Mouse (Mus musculus) midbrain, embryonic 10.5 days (tissue): ENCODE results near the gene Dync1i1. TPM values are rescaled to one million over a fixed set of nuclear protein-coding genes. Genes with fewer than 3 reads are reported as not detected.
A peak's percentile ranks its signal among the peaks of the same experiment; 100 is the strongest.

Source experiments
- DNase-seq: peaks from one replicate; pipeline ENCODE4 v3.0.0-alpha.2; 2017; ENCODE audit warnings: low spot score
- H3K27ac ChIP-seq: fragments of 300-500 bp; sonication (generic); replicated peaks from 2 replicates; pipeline ENCODE4 v1.5.1; 2016; ENCODE audit warnings: mild to moderate bottlenecking
- H3K27me3 ChIP-seq: fragments of 300-500 bp; sonication (generic); 2 replicates; pipeline ENCODE4 v1.6.1; 2016; ENCODE audit warnings: low read depth, mild to moderate bottlenecking; ENCODE audit not compliant: poor library complexity, severe bottlenecking
- H3K36me3 ChIP-seq: fragments of 300-500 bp; sonication (generic); 2 replicates; pipeline ENCODE4 v1.6.1; 2016; ENCODE audit warnings: mild to moderate bottlenecking, moderate library complexity
- H3K4me1 ChIP-seq: fragments of 300-500 bp; sonication (generic); 2 replicates; pipeline ENCODE4 v1.6.1; 2016
- H3K4me3 ChIP-seq: fragments of 300-500 bp; sonication (generic); 2 replicates; pipeline ENCODE4 v1.5.1; 2016; ENCODE audit warnings: mild to moderate bottlenecking, moderate library complexity
- H3K9me3 ChIP-seq: fragments of 300-500 bp; sonication (generic); replicated peaks from 2 replicates; pipeline ENCODE4 v1.6.1; 2016; ENCODE audit warnings: mild to moderate bottlenecking
- WGBS: fragments of 180-500 bp; shearing (Covaris S2); methylation state at CpG from one replicate; pipeline ENCODE4 v1.1.7; 2016; 5-methylcytosine and 5-hydroxymethylcytosine counted together
- polyA plus RNA-seq: library from polyadenylated mRNA; unstranded; fragments of >200 nt; fragmentation: Nextera tagmentation; extraction: Ambion mirVana; gene quantifications from 2 replicates; pipeline ENCODE4 v1.2.1, GENCODE M21; 2016

The Dync1i1 gene
- polyA plus RNA-seq, 1 experiment from 2014 or later, result 1.5 TPM

DNA sequence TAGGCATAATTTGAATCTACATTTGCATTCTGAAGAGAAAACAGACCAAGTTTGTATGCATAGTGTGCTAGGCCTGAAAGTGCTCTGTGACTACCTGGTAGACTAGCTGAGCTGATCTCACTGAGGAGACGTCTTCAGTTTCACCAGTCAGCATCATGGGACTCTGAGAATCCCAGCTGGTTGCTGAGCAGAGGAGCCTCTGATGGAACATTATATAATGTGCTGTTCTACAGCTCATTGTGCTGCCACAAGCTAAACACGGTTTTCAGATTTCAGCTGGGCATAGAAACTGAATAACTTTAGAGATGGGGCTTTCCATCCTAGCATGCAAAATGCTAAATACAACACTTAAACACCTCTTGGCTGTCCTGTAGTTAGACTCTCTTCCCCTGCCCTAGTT lies 285.9 kb downstream of the Dync1i1 start:
- Histone ChIP-seq H3K36me3 (no peaks in the 10 kb centered on the region), H3K27ac (no peak overlapping the region), H3K4me3 (no peak overlapping the region), H3K27me3 (peaks cover 9% of the 10 kb centered on the region), H3K9me3 (no peaks in the 10 kb centered on the region), H3K4me1 (peaks cover 1% of the 10 kb centered on the region)
- no peak for DNase-seq
- WGBS, result 84% methylated on average over 2 of the region's 2 CpGs

DNA sequence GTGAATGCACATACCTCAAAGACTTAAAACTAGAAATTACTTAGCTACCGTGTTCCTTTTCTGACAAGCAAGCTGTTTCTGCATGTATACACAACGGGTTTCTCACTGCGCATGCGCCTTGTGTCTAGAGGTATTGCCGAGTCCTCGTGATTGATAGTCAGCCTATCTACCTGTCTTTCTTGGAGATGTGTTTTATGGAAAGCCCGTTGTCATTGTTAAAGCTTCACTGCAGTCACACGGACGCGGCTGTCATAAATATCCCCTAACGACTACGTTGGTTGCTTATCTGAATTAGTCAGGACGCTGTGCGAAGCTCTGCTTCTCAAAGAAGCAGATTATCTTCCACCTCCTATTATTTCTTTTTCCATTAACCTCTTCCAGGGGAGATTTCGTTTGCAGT lies 290.2 kb downstream of the Dync1i1 start:
- H3K9me3 ChIP-seq, result no peaks in the 10 kb centered on the region
- 88% methylated on average over 15 of the region's 15 CpGs for WGBS
- H3K27ac ChIP-seq, result no peak overlapping the region
- DNase-seq, result no peak
- no peak overlapping the region for H3K4me3 ChIP-seq
- H3K27me3 ChIP-seq, result no peaks in the 10 kb centered on the region
- H3K36me3 ChIP-seq, result no peaks in the 10 kb centered on the region
- H3K4me1 ChIP-seq, result no peaks in the 10 kb centered on the region

DNA sequence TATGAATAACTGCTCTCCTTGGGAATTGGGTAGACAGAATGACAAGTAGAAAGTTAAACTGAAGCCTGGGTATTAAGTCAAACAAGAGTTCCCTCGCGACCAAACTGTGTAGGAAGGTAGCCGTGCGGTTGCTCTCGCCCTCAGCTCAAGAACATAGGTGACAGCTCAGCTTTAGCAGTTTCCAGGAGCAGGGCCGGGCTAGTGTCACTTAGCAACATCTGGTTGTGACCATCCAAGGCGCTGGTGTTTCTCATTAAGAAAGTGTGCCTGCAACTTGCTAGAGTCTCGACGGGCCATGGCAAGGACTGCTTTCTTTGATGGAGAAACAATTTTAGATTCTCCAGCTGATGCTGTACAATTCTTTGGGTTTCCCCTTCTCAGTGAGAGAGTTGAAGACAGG lies 291.5 kb downstream of the Dync1i1 start:
- Histone ChIP-seq H3K27ac (no peak overlapping the region), H3K9me3 (no peaks in the 10 kb centered on the region), H3K36me3 (no peaks in the 10 kb centered on the region), H3K4me1 (no peaks in the 10 kb centered on the region), H3K4me3 (no peak overlapping the region), H3K27me3 (no peaks in the 10 kb centered on the region)
- no peak for DNase-seq
- WGBS, result 57% methylated on average over 9 of the region's 9 CpGs

DNA sequence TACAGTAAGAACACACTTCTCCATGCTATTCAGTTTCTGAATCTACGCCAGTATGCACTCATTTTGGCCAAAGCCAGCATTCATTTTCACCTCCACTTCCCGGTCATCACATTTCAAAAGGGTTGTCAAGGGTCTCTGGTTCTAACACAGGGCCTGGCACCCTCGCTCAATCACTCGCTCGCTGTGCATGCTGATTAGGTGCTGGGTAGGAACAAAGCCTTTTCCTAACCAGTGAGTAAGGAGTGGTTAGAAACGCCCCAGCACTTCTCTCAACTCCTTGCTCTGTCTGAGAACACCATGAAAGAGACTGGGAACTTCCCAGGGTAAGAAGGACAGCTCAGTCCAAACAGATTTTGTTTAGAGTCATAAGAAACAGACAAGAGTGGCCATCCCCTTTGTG lies 298.5 kb downstream of the Dync1i1 start:
- H3K36me3 ChIP-seq, result no peaks in the 10 kb centered on the region
- H3K4me3 ChIP-seq, result no peak overlapping the region
- H3K4me1 ChIP-seq, result no peaks in the 10 kb centered on the region
- WGBS, result 39% methylated on average over 6 of the region's 6 CpGs
- H3K27me3 ChIP-seq, result no peaks in the 10 kb centered on the region
- H3K9me3 ChIP-seq, result no peaks in the 10 kb centered on the region
- no peak overlapping the region for H3K27ac ChIP-seq
- DNase-seq, result no peak

DNA sequence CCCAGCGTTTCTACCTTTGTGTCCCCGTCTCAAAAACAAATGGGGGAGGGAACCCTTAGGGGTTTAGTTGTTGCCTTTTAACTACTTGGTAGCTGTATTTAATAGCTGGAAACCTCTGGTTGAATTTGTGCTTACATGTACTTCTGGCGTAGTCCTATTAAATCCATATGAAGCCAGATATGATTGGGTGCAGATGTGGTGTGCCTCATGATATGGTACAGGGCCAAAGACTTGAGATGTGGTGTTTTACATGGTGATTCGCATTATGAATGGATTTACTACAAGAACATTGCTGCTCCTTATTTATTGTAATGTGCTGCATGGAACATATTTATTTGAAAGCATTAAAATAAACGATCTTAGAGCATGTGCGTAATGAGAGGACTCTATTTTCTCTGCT lies 302.2 kb downstream of the Dync1i1 start:
- DNase-seq, result no peak
- 90% methylated on average over 6 of the region's 6 CpGs for WGBS
- Histone ChIP-seq H3K27ac (no peak overlapping the region), H3K4me1 (no peaks in the 10 kb centered on the region), H3K36me3 (no peaks in the 10 kb centered on the region), H3K9me3 (no peaks in the 10 kb centered on the region), H3K4me3 (no peak overlapping the region), H3K27me3 (no peaks in the 10 kb centered on the region)

DNA sequence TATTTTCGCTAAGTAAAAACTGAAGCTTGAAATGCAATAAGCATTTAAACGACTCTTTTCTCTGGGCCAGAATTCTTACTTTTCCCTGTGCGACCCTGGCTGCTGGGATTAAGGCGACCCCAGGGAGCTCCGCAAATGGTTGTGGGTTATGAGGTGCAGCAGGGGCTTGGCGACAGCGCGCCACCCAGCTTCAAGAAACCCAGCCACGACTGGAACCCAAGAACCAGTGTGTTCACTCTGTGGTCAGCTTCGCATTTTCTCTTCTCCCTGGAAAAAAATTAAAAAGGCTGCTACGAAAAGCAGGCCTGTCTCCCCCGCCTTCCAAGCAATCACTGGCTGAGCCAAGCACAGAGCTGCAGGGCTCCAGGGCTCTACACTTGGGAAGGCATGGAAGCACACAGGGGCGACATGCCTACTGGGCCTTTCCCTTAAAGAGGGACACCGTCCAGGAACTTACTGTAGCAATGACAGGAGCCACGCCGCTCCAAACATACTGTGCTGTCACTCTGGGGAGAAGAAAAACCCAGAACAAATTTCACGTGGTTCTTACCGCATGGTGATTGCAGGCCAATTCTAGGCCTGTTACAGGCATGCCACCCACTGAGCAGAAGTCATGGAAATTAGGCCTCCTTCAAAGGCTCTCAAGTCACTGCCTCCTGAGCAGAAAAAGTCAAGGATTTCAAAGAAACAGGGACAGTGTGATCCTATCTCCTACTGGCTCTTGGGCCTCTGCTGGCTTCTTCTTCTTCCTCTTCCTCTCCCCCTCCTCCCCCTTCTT lies 313.5 kb downstream of the Dync1i1 start:
- DNase-seq, result peak; percentile 19
- Histone ChIP-seq H3K9me3 (no peaks in the 10 kb centered on the region), H3K36me3 (no peaks in the 10 kb centered on the region), H3K4me3 (no peak overlapping the region), H3K27ac (0 out of 2 replicates have a peak overlapping the region, but pooled peaks have one; percentile 50), H3K27me3 (no peaks in the 10 kb centered on the region), H3K4me1 (peaks cover 24% of the 10 kb centered on the region)
- WGBS, result 31% methylated on average over 18 of the region's 18 CpGs

DNA sequence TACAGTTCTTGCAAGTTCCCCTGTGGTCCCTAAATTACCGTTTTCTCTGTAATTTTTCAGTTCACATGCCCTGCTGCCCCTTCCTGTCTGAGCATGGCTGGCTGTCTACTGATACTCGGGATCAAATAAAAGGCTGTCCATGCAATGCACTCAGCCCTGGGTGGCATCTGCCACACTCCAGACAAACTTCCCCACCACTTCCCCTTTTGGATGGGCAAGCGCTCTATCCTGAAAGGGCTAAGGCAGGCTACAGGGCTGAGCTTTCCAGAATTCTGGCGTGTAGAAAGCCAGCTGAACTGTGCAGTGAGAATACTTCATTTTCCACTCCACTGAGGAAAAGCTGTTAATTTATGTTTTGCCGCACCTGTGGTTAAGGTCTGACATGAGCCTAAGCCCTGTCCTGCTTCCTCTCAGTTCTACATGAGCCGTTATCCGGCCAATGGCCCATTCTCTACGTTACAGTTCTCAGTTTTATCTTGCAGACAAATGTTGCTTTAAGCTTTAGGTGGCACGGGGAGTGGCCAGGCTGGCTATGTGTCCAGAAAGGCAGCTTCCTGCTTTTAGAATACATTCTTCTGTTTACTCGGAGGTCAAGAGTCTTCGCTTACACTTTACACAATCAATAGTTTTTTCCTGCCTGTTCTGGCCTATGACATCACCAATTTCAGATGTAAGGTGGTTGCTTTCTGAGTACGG lies 321.4 kb downstream of the Dync1i1 start:
- Histone ChIP-seq H3K4me3 (no peak overlapping the region), H3K27ac (no peak overlapping the region), H3K4me1 (no peaks in the 10 kb centered on the region), H3K36me3 (peaks cover 11% of the 10 kb centered on the region; the same call in 1 of the 2 replicates), H3K9me3 (no peaks in the 10 kb centered on the region), H3K27me3 (no peaks in the 10 kb centered on the region)
- 88% methylated on average over 12 of the region's 12 CpGs for WGBS
- DNase-seq, result no peak

DNA sequence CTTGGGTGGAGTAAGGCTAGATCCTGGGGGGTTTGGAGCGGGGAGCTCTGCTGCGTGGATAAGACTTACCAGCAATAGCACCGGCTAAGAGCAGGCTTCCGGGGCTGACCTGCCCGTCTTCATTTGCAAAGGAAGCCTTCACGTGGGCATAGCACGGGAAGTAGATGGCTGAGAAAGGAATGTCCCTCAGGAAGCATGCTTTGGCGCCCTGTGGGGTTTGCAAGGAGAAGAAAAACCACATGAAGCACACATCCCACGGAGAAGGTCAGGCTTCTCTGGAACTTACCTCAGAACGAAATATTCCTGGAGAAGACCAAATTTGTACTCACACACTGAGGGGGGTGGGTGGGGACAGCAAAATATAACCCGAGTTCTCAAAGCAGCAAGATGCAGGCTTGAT lies 327.3 kb downstream of the Dync1i1 start:
- peaks cover 21% of the 10 kb centered on the region for H3K4me1 ChIP-seq
- no peak overlapping the region for H3K27ac ChIP-seq
- WGBS, result 70% methylated on average over 11 of the region's 11 CpGs
- H3K27me3 ChIP-seq, result no peaks in the 10 kb centered on the region
- H3K4me3 ChIP-seq, result no peak overlapping the region
- DNase-seq, result no peak
- H3K9me3 ChIP-seq, result no peaks in the 10 kb centered on the region
- H3K36me3 ChIP-seq, result peaks cover 10% of the 10 kb centered on the region; the same call in 1 of the 2 replicates

DNA sequence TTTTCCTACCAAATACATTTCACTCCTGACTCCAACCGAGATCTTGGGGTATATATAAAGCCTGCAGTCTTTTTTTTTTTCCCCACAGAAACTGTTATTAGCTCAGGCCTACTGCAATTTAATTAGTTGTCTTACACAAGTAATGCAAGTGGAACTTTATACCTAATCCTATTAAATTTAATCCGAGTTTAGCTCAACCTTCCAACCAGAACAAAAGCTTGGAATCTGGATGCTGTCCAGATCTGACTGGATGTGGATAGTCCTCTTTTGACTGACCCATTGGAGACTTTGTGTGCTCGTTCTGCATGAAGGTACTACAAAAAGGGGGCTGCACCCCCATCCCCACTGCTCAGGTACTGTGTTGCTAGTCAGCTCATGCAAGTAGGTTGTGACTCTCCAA lies 328.5 kb downstream of the Dync1i1 start:
- H3K9me3 ChIP-seq, result no peaks in the 10 kb centered on the region
- no peak for DNase-seq
- 33% methylated on average over 3 of the region's 3 CpGs for WGBS
- no peak overlapping the region for H3K27ac ChIP-seq
- H3K27me3 ChIP-seq, result no peaks in the 10 kb centered on the region
- H3K4me1 ChIP-seq, result peaks cover 31% of the 10 kb centered on the region
- H3K4me3 ChIP-seq, result no peak overlapping the region
- peaks cover 9% of the 10 kb centered on the region; the same call in 1 of the 2 replicates for H3K36me3 ChIP-seq

DNA sequence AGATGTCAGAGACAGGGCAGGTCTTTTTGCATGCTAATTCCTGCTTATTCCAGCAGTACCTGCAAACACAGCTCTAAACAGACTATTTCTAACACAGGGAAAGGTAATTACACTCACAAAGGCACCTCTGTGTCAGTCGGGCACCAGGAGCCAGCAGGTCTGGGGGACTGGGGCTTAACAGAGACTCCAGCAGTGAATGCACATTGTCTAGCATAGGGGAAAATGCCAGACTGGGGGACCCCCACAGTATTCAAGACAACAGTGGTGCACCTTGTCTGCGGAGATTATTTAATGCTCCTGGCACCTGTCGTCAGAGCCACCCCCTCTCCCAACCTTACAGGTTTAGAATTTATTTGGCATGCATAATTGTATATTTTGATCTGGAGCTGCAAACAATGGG lies 333.1 kb downstream of the Dync1i1 start:
- Histone ChIP-seq H3K27ac (no peak overlapping the region; the same call in 1 of the 2 replicates), H3K27me3 (no peaks in the 10 kb centered on the region), H3K4me1 (peaks cover 45% of the 10 kb centered on the region), H3K4me3 (no peak overlapping the region), H3K9me3 (no peaks in the 10 kb centered on the region), H3K36me3 (no peaks in the 10 kb centered on the region)
- no peak for DNase-seq
- WGBS, result 14% methylated on average over 3 of the region's 3 CpGs

DNA sequence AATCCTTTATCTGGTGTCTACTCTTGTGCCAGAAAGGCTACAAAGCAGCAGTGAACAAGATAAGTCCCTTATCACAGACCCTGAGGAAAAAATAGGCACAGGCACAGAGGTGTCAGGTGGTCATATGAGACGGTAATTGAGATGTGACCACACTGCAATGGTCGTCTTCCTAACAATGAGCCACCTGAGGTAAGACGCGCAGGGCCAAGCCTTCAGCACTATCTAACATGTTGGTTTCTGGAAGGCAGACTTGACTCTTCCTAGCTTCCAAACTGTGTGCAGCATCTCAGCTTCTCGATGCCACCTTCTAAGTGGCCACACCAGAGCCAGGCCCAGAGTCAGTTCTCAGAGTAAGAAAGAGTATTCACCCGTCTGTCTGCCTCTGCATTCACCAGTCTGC lies 341.8 kb downstream of the Dync1i1 start:
- 0 out of 2 replicates have a peak, but pooled peaks cover 4% of the 10 kb centered on the region for H3K36me3 ChIP-seq
- no peak overlapping the region for H3K27ac ChIP-seq
- peaks cover 25% of the 10 kb centered on the region for H3K4me1 ChIP-seq
- H3K4me3 ChIP-seq, result no peak overlapping the region
- no peak for DNase-seq
- H3K9me3 ChIP-seq, result no peaks in the 10 kb centered on the region
- WGBS, result 94% methylated on average over 6 of the region's 6 CpGs
- H3K27me3 ChIP-seq, result no peaks in the 10 kb centered on the region

DNA sequence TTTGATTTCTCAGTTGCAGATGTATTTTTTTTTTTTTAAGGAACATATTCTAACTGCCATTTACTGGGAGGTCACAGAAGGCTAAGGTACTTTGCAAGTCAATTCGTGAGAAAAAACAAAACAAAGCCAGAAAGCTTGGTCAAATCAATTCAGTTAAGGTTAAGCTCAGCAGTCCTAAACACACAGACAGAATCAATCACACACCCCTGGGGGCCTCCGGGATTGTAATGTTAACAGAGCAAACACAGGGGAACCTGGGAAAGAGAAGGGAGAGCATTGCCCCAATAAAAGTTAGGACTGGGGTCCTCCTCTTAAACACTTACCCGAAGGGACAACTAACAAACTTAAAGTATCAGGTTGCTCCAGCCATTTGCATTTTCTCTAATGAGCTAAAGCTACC lies 344.6 kb downstream of the Dync1i1 start:
- Histone ChIP-seq H3K27me3 (no peaks in the 10 kb centered on the region), H3K36me3 (0 out of 2 replicates have a peak, but pooled peaks cover 7% of the 10 kb centered on the region), H3K4me3 (no peak overlapping the region), H3K9me3 (no peaks in the 10 kb centered on the region), H3K27ac (peak overlapping the region; percentile 42; the same call in 1 of the 2 replicates), H3K4me1 (peaks cover 25% of the 10 kb centered on the region)
- no peak for DNase-seq
- WGBS, result 8% methylated on average over 3 of the region's 3 CpGs

DNA sequence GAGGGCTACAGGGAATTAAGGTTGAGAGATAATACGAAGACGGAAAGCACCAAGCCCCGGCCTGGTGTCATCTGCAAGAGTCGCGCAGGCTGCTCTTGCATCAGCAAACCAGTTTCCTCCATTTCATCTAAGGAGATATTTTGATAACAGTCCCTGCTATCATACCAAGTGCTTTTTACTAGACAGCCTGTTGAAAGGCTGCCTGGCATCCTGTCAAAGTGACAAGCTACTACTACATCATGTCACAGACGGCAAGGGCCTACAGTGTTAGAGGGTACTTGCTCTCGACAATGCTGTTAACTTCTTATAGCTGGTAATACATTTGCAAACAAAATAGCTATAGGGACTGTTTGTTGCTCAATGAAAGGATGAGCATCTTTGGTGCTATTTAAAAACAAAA lies 345.6 kb downstream of the Dync1i1 start:
- H3K36me3 ChIP-seq, result 0 out of 2 replicates have a peak, but pooled peaks cover 2% of the 10 kb centered on the region

More for the DNA sequence above, 345.6 kb downstream of the Dync1i1 start:
- H3K27me3 ChIP-seq, result no peaks in the 10 kb centered on the region
- no peak overlapping the region for H3K4me3 ChIP-seq
- H3K4me1 ChIP-seq, result peaks cover 25% of the 10 kb centered on the region
- no peaks in the 10 kb centered on the region for H3K9me3 ChIP-seq
- WGBS, result 81% methylated on average over 7 of the region's 7 CpGs
- no peak for DNase-seq
- H3K27ac ChIP-seq, result peak overlapping the region; percentile 42; the same call in 1 of the 2 replicates
